Mouse (Mus musculus): ENCODE data around the gene Dlst. TPM values are rescaled to one million over a fixed set of nuclear protein-coding genes. Genes with fewer than 3 reads are reported as not detected.
A peak's percentile ranks its signal among the peaks of the same experiment; 100 is the strongest.

Gene Dlst
- polyA plus RNA-seq, 2 experiments: 59.2 to 73.7 TPM

- WGBS (ENCODE audit: insufficient replicate concordance): 61% methylated on average over 9 of the region's 9 CpGs
These were observed 35.0 kb downstream of the Dlst start for GRCm38 (mm10) chr12:85145630-85146029.

GRCm38 (mm10) chr12:85146355-85146754 is 35.7 kb downstream of the Dlst start:
- Histone ChIP-seq H3K27ac (no peak overlapping the region), H3K36me3 (replicated peaks; ENCODE audit: control insufficient read depth, insufficient read depth, low read depth) (no peaks in the 10 kb centered on the region), H3K9me3 (ENCODE audit: control insufficient read depth, low read length) (no peaks in the 10 kb centered on the region), H3K27me3 (ENCODE audit: control insufficient read depth, insufficient read depth, low read length) (no peaks in the 10 kb centered on the region; the same call in 1 of the 2 replicates), H3K4me3 (ENCODE audit: insufficient read depth in 1 of 2, low read depth in 2 of 2, low read length in 2 of 2) (no peak overlapping the region), H3K9ac (replicated peaks) (no peak overlapping the region), H3K4me1 (replicated peaks; ENCODE audit: control insufficient read depth in 2 of 2, insufficient read depth in 2 of 2, low read length in 1 of 2) (peaks cover 0 to 2% of the 10 kb centered on the region in 2 experiments; a peak in 2 of 4 replicates), H3K4me2 (ENCODE audit: low read depth) (no peak overlapping the region)
- DNase-seq (ENCODE audit: low read depth in 3 of 3, low spot score in 3 of 3) (no peak), ATAC-seq (ENCODE audit: insufficient read depth) (no peak)
- 28% methylated on average over 10 of the region's 11 CpGs for WGBS (ENCODE audit: insufficient replicate concordance)
- TF ChIP-seq CTCF (IDR thresholded peaks at IDR 0.05; ENCODE audit: low read depth) (no peak), EP300 (IDR thresholded peaks at IDR 0.05; ENCODE audit: low read depth) (no peak)

More at GRCm38 (mm10) chr12:85145630-85146029, 35.0 kb downstream of the Dlst start:
- Histone ChIP-seq H3K4me2 (ENCODE audit: low read depth) (no peak overlapping the region), H3K4me1 (replicated peaks; ENCODE audit: control insufficient read depth in 2 of 2, insufficient read depth in 2 of 2, low read length in 1 of 2) (no peaks in the 10 kb centered on the region), H3K27ac (no peak overlapping the region), H3K9me3 (ENCODE audit: control insufficient read depth, low read length) (no peaks in the 10 kb centered on the region), H3K27me3 (ENCODE audit: control insufficient read depth, insufficient read depth, low read length) (no peaks in the 10 kb centered on the region; the same call in 1 of the 2 replicates), H3K4me3 (ENCODE audit: insufficient read depth in 1 of 2, low read depth in 2 of 2, low read length in 2 of 2) (no peak overlapping the region), H3K36me3 (replicated peaks; ENCODE audit: control insufficient read depth, insufficient read depth, low read depth) (no peaks in the 10 kb centered on the region), H3K9ac (replicated peaks) (no peak overlapping the region)
- no peak for DNase-seq (ENCODE audit: low read depth in 3 of 3, low spot score in 3 of 3)
- TF ChIP-seq EP300 (IDR thresholded peaks at IDR 0.05; ENCODE audit: low read depth): no peak
- no peak for ATAC-seq (ENCODE audit: insufficient read depth)

GRCm38 (mm10) chr12:85146881-85147280 is 36.2 kb downstream of the Dlst start:
- Histone ChIP-seq H3K27me3 (ENCODE audit: control insufficient read depth, insufficient read depth, low read length) (no peaks in the 10 kb centered on the region; the same call in 1 of the 2 replicates), H3K9ac (replicated peaks) (no peak overlapping the region), H3K4me2 (ENCODE audit: low read depth) (no peak overlapping the region), H3K36me3 (replicated peaks; ENCODE audit: control insufficient read depth, insufficient read depth, low read depth) (no peaks in the 10 kb centered on the region), H3K27ac (no peak overlapping the region), H3K4me1 (replicated peaks; ENCODE audit: control insufficient read depth in 2 of 2, insufficient read depth in 2 of 2, low read length in 1 of 2) (peaks cover 0 to 6% of the 10 kb centered on the region in 2 experiments; a peak in 2 of 4 replicates), H3K4me3 (ENCODE audit: insufficient read depth in 1 of 2, low read depth in 2 of 2, low read length in 2 of 2) (no peak overlapping the region), H3K9me3 (ENCODE audit: control insufficient read depth, low read length) (no peaks in the 10 kb centered on the region)
- no peak for ATAC-seq (ENCODE audit: insufficient read depth)
- no peak for TF ChIP-seq EP300 (IDR thresholded peaks at IDR 0.05; ENCODE audit: low read depth)
- TF ChIP-seq CTCF (IDR thresholded peaks at IDR 0.05; ENCODE audit: low read depth): no peak
- DNase-seq (ENCODE audit: low read depth in 3 of 3, low spot score in 3 of 3): no peak
- 66% methylated on average over 9 of the region's 9 CpGs for WGBS (ENCODE audit: insufficient replicate concordance)

- TF ChIP-seq EP300 (IDR thresholded peaks at IDR 0.05; ENCODE audit: low read depth) (no peak), CTCF (IDR thresholded peaks at IDR 0.05; ENCODE audit: low read depth) (no peak)
- DNase-seq (ENCODE audit: low read depth in 3 of 3, low spot score in 3 of 3): no peak
- Histone ChIP-seq H3K4me2 (ENCODE audit: low read depth) (peak overlapping the region; percentile 63), H3K27me3 (ENCODE audit: control insufficient read depth, insufficient read depth, low read length) (no peaks in the 10 kb centered on the region; the same call in 1 of the 2 replicates), H3K4me3 (ENCODE audit: insufficient read depth in 1 of 2, low read depth in 2 of 2, low read length in 2 of 2) (peak overlapping the region in 1 of 2 experiments; percentile 28; a peak in 2 of 4 replicates), H3K9ac (replicated peaks) (no peak overlapping the region), H3K9me3 (ENCODE audit: control insufficient read depth, low read length) (no peaks in the 10 kb centered on the region), H3K27ac (no peak overlapping the region), H3K4me1 (replicated peaks; ENCODE audit: control insufficient read depth in 2 of 2, insufficient read depth in 2 of 2, low read length in 1 of 2) (peaks cover 0 to 6% of the 10 kb centered on the region in 2 experiments; a peak in 2 of 4 replicates), H3K36me3 (replicated peaks; ENCODE audit: control insufficient read depth, insufficient read depth, low read depth) (no peaks in the 10 kb centered on the region)
- peak; percentile 6; the same call in 1 of the 2 replicates for ATAC-seq (ENCODE audit: insufficient read depth)
- 17% methylated on average over 20 of the region's 20 CpGs for WGBS (ENCODE audit: insufficient replicate concordance)
These were observed 39.8 kb downstream of the Dlst start for GRCm38 (mm10) chr12:85150321-85151001.

- Histone ChIP-seq H3K4me1 (replicated peaks; ENCODE audit: control insufficient read depth in 2 of 2, insufficient read depth in 2 of 2, low read length in 1 of 2) (peaks cover 0 to 6% of the 10 kb centered on the region in 2 experiments; a peak in 2 of 4 replicates), H3K27me3 (ENCODE audit: control insufficient read depth, insufficient read depth, low read length) (no peaks in the 10 kb centered on the region; the same call in 1 of the 2 replicates), H3K9me3 (ENCODE audit: control insufficient read depth, low read length) (no peaks in the 10 kb centered on the region), H3K4me2 (ENCODE audit: low read depth) (peak within 1 kb of the TSS; percentile 63), H3K36me3 (replicated peaks; ENCODE audit: control insufficient read depth, insufficient read depth, low read depth) (no peaks in the 10 kb centered on the region), H3K4me3 (ENCODE audit: insufficient read depth in 1 of 2, low read depth in 2 of 2, low read length in 2 of 2) (peak within 1 kb of the TSS in 1 of 2 experiments; percentile 28; a peak in 3 of 4 replicates), H3K27ac (no peak within 1 kb of the TSS), H3K9ac (replicated peaks) (no peak within 1 kb of the TSS)
- TF ChIP-seq CTCF (IDR thresholded peaks at IDR 0.05; ENCODE audit: low read depth) (no peak), EP300 (IDR thresholded peaks at IDR 0.05; ENCODE audit: low read depth) (no peak)
- DNase-seq (ENCODE audit: low read depth in 3 of 3, low spot score in 3 of 3) (peak; percentile 19 to 28 (median 20)), ATAC-seq (ENCODE audit: insufficient read depth) (peak; percentile 82; the same call in 1 of the 2 replicates)
- WGBS (ENCODE audit: insufficient replicate concordance): 14% methylated on average over 28 of the region's 28 CpGs
These were observed 40.6 kb downstream of the Dlst start, which contains the start of gene Rps6kl1 for GRCm38 (mm10) chr12:85151002-85151774. TSS of gene Rps6kl1 (minus strand) at chr12:85151264.
